Mouse (Mus musculus): Measurements from ENCODE around the gene Ric1.
A peak's percentile ranks its signal among the peaks of the same experiment; 100 is the strongest.
"Not testable (repeated sequence)": the region's sequence is repeated elsewhere in the genome, so short reads cannot be mapped to it uniquely, and the experiment has no call there.

The Ric1 gene

DNA sequence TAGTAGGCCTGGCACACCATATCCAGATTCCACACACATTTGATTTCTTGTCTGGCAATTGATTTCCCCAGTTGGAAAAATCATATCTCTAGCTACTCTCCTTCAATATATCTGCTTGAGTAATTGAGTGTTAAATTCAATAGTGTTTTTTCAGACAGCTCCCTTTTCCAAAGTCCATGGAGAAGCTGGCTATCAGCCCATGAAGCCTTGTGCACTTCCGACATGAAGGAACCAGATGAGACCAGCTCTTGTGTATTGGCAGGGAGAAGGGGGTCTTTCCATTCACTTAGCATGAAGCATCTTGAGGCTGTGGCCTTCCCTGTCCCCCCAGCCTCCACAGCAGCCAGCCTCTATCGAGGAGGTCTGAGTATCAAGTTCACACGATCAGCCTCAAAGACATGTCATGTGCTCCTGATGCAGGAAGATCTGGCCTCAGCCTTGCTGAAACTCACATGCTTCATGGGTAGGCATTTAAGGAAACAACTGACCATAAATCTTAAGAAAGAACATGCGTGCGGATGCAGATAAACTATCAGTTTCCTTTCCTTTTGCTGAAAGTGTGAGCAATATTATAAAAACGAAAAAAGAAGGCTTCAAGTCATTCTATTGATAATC lies 23.1 kb upstream of the Ric1 start:
- DNase-seq: no peak

DNA sequence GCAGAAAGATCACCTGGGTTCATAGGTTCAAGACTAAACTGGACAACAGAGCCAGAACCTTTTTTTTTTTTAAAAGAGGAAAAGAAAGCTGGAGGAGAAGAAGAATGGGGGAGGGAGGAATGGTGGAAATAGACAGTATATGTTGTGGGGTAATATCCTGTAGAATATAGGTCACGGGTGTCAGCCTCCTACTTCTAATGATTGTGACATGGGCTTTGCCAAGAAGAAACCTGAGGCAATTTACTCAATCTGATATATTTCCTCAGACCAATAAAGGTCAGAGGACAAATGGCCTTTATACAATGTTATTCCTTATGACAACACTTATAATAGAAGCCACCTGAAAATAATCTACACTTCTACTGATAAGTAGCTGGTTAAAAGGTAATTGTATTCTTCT lies 21.7 kb upstream of the Ric1 start:
- DNase-seq: no peak

DNA sequence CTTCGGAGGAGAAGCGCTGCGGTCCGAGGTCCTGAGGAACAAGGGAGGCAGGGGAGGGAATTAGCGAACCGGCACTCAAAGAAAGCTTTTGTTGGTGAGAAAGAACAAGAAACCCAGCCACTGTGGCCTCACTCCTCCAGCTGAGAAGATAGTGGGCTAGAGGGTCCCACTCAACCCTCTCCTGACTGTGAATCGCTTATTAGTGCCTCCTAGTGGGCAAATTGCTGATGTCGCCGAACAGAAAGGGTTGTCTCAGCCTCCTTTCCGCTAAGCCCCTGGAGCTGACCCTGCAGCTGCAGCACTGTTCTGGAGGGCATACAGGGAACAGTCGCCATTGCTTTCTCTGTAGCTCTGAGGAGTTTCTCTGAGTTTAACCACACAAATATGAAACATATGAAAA lies 21.0 kb upstream of the Ric1 start:
- peak; percentile 59 for DNase-seq

DNA sequence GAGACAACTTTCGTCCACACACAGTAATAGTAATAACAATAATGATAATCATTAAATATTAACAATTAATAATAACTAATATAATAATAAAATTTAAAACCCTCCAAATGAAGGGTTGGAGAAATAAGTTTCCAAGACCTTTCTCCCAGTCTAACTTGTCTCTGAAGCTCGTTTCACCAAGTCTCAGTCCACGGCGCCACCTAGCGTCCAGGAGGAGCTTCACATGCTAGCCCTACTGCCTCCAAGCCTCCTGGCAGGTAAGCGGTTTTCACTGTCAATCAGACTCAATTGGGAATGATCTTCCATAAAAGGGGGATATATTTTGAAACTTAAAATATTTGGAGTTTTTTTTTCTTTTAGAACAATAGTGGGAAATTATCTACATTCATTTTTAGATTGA lies 20.6 kb upstream of the Ric1 start:
- DNase-seq: peak; percentile 85

DNA sequence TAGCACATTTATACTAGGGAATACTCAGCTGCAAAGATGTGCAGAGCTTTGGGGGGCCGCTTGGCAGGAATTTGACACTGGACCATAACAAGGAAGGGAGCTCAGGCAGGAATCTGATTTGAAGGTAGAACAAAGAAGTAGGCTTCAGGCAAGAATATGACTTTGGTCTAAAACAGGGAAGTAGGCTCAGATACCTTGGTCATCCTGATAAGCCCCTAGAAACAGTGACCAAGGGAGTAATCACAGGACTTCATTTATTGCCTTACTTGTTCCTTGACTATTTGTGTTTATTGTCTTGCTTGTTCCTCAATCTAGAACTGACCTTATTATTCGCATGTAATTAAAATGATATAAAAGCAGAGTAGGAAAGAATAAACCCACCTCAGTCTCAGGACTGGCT lies 18.0 kb upstream of the Ric1 start:
- no peak for DNase-seq

DNA sequence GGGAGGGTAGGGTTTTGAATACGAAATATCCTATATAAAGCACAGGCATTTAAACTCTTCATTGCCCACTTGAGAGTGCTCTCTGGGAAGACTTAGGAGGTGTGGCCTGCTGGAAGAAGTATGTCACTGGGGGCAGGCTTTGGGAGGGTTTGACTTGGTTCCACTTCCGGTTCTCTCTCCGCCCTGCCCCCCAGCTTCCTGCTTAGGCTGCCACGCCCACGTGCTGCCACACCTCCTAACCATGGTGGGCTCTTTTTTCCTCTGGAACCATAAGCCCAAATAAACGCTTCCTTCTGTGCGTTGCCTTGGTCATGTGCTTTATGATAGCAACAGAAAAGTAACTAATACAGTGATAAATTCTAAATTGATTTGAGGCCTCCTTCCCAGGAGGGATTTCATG lies 16.5 kb upstream of the Ric1 start:
- no peak for DNase-seq

DNA sequence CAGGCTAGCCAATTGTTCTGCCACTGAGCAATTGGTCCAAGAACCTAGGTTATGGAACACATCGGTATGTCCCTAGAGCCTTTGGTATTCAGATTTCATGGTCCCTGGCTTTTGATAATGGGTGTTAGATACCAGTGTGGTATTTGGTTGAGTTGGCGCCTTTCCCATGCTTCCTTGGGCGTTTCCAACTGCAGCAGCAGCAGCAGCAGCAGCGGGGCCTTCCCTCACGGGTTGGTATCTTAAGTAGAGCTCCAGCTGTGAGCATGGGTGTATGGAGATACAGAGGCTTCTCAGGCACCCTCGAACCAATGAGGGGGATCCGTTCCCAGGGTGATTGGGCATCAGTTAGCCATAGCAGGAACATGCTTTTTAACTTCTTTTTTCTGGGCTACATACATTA lies 13.9 kb upstream of the Ric1 start:
- DNase-seq: no peak

DNA sequence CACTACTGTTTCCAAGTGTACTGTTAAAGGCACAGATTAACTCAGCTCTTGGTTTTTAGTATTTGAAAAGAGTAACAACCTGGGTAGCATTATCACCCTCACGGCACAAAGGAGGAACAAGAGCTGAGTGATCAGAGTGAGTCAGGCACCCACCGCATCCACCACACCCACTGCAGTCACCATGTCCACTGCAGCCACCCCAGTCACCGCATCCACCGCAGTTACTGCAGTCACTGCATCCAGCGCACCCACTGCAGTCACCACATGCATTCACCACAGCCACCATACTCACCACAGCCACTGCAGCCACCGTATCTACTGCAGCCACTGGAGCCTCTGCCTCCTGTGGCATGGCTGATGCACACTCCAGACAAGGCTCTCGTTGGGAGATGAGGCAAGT lies 12.2 kb upstream of the Ric1 start:
- no peak for DNase-seq

DNA sequence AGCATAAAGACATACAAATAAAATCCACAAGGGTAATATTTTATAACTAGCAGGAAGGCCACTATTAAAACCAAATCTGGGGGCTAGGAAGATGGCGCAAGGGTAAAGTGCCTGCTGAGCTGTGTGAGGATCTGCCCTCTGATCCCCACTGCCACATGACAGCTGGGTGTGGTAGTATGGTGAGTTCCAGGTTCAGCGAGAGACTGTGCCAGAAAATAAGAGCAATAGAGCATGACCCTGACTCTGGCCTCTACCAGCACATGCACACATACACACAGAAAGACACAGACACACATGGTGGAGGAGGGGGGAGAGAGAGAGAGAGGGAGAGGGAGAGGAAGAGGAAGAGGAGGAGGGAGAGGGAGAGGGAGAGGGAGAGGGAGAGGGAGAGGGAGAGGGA lies 10.3 kb upstream of the Ric1 start:
- DNase-seq: no peak

DNA sequence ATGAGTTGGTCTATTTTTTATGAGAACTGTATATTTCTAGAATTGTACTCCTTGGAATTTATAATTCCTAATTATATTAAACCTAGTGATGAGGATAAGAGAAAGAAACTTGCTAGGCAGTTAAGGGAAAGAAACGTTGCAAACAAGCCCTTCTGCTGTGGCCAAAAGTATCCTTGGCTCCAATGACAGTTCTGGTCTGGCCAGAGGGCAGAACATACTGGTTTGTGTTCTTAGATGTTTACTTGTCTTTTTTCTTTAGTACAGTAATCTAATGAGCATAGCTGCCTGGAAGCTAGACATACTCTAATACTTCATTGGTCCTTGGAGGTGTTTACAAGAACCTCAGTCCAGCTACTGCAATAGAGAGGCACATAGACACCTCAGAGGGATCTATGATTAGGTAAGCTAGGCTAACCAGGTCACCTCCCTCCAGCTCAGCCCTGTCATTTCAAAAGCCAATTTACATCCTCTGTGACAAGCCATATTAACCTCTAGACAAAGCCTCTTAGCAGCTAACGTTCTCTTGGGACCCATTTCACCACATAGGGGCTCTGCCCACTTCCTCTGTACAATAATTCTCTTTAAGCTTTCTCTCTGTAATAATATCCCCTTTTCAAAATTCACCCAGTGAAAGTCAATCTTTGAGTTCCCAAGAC lies 8.8 kb upstream of the Ric1 start:
- no peak for DNase-seq

DNA sequence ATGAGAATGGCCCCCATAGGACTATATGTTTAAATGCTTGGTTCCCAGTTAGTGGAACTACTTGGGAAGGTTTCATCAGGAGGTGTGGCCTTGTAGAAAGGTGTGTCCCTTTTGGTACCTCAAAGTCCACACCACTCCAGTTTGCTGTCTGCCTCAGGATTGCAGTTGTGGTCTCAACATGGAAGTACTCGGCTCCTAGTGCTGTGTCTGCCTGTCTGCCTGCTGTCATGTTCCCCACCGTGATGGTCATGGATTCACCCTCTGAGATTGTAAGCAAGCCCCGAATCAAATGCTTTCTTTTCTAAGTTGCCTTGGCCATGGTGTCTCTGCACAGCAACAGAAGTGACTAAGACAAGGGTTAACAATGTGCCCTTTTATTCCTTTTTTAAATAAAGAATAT lies 8.0 kb upstream of the Ric1 start:
- no peak for DNase-seq

DNA sequence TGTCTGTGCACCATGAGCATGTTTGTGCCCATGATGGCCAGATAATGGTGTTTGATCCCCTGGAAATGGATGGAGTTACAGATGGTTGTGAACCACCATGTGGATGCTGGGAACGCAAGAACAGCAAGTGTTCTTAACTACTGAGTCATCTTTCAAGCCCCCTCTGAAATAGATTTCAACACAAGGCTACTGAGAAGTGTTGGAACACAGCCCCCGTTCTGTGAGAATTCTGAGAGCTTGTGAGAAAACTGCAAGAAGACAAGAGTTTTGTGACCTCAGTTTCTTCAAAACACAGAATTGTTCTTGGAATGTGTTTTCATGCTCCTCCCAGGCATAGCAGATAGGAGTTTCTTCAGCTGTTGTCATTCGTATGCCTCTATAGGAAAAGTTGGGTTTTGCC lies 6.7 kb upstream of the Ric1 start:
- DNase-seq: no peak

DNA sequence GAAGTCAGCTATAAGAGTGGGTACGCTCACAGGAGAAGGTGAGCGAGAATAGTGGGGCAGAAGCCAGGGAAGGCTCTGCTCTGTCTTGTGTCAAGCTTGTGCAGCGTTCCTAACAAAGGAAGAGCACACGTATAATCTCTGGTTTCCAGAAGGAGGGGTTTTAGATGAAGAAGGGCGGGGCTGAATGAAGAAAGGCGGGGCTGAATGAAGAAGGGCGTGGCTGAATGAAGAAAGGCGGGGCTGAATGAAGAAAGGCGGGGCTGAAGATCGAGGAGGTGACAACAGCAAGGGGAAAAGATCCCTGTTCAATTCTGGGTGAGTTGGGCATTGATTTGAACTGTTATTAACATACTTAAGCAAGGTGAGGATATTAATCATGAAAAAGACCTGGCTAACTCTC lies 6.1 kb upstream of the Ric1 start:
- no peak for DNase-seq

DNA sequence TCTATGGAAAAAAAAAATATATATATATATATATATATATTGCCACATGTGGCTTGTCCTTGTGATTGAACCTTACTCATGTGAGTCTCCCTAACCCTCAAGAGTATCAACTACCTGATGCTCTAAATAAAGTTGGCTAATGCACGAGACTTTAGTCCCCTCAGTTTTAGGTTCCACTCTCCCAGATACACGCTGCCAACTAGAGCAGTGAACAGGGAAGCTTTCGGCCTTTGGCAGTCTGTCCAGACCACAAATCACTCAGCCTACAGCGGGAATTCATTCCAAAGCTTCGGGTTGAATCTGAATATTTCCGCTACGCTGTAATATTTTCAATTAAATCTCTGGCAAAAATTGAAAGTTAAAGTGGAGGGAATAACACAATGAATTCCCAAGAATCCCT lies 3.7 kb upstream of the Ric1 start:
- DNase-seq: no peak

DNA sequence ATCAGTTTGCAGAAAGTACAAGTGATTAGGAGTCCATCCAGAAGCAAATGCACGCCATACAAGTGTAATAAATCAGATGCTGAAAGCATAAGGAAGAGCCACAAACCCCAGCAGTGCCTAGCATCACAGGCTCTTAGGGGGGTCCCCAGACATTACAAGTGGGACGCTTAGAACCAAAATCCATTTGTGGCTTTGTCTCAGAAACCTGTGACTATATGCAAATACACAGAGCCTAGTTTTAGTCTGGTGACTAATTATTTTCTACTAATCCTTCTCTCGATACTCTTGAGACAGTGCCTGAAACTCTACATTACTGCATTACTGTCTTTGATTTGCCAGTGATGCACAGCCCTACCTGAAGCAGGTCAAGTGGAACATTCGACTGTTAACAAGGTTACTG lies 3.2 kb upstream of the Ric1 start:
- DNase-seq: no peak

DNA sequence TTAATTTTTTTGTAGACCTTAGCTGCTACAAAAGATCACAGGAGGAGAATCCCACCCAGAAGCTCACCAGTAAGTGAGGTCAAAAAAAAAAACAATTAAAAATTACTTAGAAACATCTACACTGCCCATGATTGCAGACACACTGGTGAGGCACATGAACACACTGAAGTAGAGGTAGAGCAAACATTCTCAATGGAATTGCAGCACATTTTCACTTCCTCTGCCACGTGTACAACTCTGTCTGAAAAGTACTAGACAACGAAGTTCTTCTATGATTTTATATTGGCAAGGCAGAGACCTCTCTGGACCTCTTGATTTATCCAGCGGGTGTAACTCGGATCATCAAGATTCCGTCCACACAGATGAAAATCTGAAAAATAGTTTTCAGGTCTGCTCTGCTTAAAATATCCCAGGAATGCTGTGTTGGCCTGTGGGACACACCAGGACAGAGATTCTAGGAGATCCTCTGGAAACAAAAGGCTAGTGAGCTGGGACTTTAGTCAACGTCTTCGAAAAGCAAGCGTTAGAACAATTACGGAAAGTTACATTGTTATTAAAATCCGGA lies 1.0 kb upstream of the Ric1 start:
- no peak for DNase-seq

DNA sequence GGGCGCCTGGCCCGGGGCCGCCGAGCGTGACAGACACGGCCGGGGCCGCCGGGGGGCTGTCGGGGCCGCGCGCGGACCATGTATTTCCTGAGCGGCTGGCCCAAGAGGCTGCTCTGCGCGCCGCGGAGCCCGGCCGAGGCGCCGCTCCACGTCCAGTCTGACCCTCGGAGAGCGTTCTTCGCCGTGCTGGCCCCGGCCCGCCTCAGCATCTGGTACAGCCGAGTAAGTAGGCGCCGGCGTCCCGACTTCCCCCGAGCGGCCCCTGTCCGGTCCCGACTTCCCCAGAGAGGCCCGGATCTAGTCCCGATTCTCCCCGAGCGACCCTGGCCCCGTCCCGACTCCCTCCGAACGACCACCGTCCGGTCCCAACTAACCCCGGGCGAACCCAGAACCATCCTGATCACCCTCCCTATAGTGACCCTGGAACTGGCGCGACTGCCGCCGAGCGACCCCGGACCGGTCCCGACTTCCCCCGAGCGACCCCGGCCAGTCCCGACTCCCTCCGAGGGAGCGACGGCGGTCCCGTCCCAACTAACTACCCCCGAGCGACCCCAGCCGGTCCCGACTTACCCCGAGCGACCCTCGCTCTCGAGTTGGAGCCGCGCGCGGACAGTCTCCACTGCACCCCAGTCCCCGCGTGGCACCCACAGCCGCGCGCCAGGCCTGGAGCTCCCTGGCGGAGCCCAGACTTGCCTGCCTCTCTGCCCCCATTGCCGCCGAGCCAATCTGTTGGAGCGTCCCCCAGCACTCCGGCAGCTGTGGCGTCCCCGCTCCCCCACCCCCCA lies 555 bp downstream of the Ric1 start:
- peak; percentile 68 for DNase-seq

DNA sequence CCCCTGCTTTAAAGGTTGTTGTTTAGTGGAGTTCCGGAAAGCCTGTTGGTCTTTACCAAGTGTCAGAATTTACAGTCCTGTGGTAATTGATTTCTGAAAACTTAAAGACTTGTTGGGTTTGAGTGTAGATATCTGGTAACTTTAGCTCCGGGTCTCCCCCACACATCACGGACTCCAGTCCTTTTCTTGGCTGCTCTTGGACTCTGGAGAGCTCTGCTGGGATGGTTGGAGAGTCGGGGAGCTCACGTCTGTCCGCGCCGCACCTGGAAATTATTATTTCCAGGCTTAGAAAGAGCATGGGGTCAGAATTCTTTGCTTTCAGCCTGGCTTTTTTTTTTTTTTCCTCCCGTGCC lies 1.1 kb downstream of the Ric1 start:
- DNase-seq: no peak

DNA sequence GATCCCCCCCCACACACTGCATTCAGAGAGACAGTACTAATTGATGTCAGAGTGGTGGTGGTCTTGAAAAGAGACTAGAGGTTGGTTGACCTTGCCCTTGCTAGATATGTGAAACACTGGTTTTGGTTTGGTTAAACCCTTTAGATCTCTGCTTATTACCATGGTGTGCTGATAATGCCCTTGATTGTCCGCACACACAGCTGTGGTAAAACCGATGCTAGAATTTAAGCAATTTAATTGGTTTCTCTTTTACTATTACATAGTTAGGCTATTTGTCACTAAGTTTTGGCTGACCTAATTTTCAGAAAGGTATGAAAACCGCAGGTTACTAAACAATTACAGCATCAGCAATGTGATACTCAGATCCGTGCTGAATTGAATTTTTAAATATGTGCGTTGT lies 1.6 kb downstream of the Ric1 start:
- DNase-seq: no peak

DNA sequence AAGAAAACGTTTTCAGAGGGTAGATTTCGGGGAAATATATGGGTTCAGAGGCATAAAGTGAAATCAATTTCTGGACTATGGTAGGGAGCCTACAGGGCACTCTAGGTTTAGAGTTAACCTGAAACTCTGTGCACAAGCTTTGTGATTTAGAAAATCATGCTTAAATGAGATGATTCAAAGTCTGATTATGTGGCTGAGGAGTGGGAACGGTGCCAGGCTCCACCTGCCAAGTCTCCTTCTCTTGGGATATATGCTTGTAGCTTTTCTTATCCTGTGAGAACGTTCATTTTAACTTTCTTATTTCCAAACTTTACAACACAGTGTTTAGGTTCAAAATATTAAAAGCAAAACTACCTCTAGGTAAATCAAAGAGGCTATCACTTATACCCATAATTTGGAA lies 2.5 kb downstream of the Ric1 start:
- no peak for DNase-seq

DNA sequence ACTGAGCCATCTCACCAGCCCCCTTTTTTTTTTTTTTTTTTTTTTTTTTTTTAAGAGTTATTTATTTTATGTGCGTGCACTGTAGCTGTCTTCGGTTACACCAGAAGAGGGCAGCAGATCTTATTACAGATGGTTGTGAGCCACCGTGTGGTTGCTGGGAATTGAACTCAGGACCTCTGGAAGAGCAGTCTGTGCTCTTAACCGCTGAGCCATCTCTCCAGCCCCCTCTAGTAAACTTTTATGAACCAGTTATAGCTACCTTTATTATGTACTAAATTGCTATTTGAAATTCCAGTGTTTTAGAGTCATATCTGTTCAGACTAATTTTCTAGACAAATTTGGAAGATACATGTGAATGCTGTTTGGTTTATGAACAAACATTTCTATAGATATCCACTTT lies 3.5 kb downstream of the Ric1 start:
- DNase-seq: not testable (repeated sequence)

DNA sequence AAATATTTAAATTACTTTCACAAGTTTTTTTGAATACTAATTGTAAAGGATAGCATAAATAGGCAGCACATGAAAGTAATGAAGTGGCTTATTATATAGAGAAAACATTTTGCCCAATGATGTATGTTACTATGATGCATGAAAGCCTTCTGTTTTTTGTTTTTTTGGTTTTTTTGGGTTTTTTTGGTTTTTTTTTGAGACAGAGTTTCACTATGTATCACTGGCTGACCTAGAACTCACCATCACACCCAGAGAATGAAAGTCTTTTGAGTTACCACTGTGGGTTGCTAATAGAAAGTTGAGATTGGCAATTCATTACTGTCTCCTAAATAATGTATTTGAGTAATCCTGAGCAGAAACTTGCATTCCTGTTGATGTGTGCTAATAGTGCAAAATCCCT lies 4.8 kb downstream of the Ric1 start:
- no peak for DNase-seq

DNA sequence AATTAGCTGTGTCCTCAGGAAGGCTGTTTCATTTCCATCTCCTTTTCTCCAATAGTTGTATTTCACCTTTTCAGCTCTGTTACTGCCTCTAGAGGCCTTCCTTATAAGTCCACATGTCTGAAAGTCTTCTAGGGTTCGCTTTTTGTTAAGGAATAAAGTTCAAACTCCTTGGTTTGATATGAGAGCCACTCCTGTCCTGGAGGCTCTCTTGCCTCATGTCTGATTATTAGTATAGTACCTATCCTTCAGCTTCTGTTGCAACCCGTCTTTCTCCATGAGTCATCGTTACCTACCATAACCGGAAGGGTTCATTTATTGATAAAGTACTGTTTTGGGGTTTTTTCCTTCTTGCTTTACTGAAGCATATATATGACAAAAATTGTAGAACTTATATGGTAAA lies 5.2 kb downstream of the Ric1 start:
- no peak for DNase-seq

DNA sequence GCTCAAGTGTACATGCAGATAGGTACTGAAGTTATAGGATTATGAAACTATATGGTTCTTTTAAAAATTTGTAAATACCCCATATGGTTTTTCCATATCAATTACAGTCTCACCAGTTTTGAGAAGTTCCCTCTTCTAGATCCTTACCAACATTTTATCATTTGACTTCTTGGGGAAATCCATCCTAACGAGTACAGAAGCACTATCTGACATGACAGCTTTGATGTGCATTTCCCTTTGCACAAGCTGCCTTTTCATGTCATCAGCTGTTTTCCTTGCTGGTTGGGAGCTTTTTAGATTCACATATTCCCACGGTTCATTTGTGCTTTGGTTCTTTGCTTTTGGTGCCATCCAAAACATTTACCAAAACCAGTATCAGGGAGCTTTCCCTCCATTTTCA lies 6.5 kb downstream of the Ric1 start:
- DNase-seq: no peak
